Mouse (Mus musculus): ENCODE measurements at regions not wholly inside any gene's neighbourhood (a gene's known extent, or its start where the extent isn't known, plus 50 kb on each side); places are given as distances from the start of the nearest gene placed in this dataset.
A peak's percentile ranks its signal among the peaks of the same experiment; 100 is the strongest.

GRCm38 (mm10) chr9:85127107-85127506, 185.5 kb upstream of the Gm11114 start:
- no peak overlapping the region for H3K4me3 ChIP-seq (ENCODE audit: low read depth, low read length)
- TF ChIP-seq CTCF (IDR thresholded peaks at IDR 0.05) = no peak
- peak; percentile 42; the same call in 1 of the 2 replicates for TF ChIP-seq EP300 (IDR thresholded peaks at IDR 0.05)
- ATAC-seq = peak; percentile 82

GRCm38 (mm10) chr9:85134900-85135299, 177.7 kb upstream of the Gm11114 start:
- no peaks in the 10 kb centered on the region for H3K4me1 ChIP-seq (ENCODE audit: insufficient read depth, low read depth, low read length)
- DNase-seq (ENCODE audit: low spot score) = no peak
- H3K9ac ChIP-seq (replicated peaks; ENCODE audit: low read depth) = no peak overlapping the region
- H3K4me3 ChIP-seq (ENCODE audit: low read depth, low read length) = no peak overlapping the region
- H3K27ac ChIP-seq (ENCODE audit: low read length) = no peak overlapping the region
- no peaks in the 10 kb centered on the region for H3K27me3 ChIP-seq (replicated peaks; ENCODE audit: insufficient read depth, low read length)
- no peaks in the 10 kb centered on the region for H3K36me3 ChIP-seq (ENCODE audit: insufficient read depth, low read length)
- no peak for ATAC-seq
- H3K4me2 ChIP-seq (replicated peaks; ENCODE audit: low read depth, low read length) = no peak overlapping the region
- TF ChIP-seq CTCF (IDR thresholded peaks at IDR 0.05) = no peak
- no peak for TF ChIP-seq EP300 (IDR thresholded peaks at IDR 0.05)
- no peaks in the 10 kb centered on the region for H3K9me3 ChIP-seq (ENCODE audit: low read length)
- 59% methylated on average over 1 of the region's 1 CpGs for WGBS

More at GRCm38 (mm10) chr9:85127107-85127506, 185.5 kb upstream of the Gm11114 start:
- 53% methylated on average over 4 of the region's 4 CpGs for WGBS
- no peaks in the 10 kb centered on the region for H3K36me3 ChIP-seq (ENCODE audit: insufficient read depth, low read length)
- no peak overlapping the region for H3K27ac ChIP-seq (ENCODE audit: low read length)
- DNase-seq (ENCODE audit: low spot score) = peak; percentile 46
- no peak overlapping the region for H3K4me2 ChIP-seq (replicated peaks; ENCODE audit: low read depth, low read length)
- no peaks in the 10 kb centered on the region for H3K9me3 ChIP-seq (ENCODE audit: low read length)
- no peaks in the 10 kb centered on the region for H3K27me3 ChIP-seq (replicated peaks; ENCODE audit: insufficient read depth, low read length)
- no peak overlapping the region for H3K9ac ChIP-seq (replicated peaks; ENCODE audit: low read depth)
- no peaks in the 10 kb centered on the region for H3K4me1 ChIP-seq (ENCODE audit: insufficient read depth, low read depth, low read length)

DNA sequence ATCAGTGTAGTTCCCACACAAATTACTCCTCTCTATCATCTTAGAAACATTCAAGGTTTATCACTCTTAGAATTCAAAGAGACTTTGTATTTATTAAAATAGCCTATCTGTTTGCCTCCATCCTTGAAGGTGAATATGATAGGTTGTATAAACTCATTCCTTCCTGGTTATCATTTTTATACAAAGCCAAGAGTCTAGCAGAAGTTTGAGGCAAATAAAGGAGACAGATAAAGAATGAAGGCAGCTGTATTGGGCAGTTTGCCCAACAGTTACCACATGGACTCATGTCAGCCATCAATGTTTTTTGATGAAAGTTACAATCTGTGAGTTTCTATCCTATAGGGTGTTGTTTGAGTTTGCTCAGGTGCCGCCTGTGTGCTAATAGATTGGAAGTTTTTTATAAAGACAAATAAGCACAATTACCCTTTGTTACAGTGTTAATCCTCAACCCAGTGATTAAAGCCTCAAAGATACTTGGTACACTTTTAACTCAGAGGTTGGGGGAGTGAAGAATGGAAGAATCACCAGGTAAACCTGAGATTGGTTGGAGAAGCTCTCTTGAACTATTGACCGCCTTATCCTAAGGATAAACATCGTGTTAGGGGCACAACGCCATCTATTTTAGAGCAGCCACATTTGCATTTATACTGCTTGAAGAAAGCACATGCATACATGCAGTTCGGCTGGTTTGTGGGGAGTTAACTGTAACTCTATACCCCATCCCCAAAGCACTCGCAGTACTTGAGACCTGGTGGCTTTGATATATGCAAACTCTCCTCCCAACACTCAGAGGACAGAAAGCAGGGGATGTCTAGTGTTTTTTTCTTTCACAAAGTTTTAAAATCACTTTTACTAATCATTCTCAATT, 175.6 kb upstream of the Gm11114 start:
- TF ChIP-seq CTCF (IDR thresholded peaks at IDR 0.05) (no peak), EP300 (IDR thresholded peaks at IDR 0.05) (no peak)
- no peak overlapping the region for H3K27ac ChIP-seq (ENCODE audit: low read length)
- H3K4me3 ChIP-seq (ENCODE audit: low read depth, low read length) = no peak overlapping the region
- DNase-seq (ENCODE audit: low spot score) = no peak
- WGBS = 37% methylated on average over 6 of the region's 6 CpGs
- no peaks in the 10 kb centered on the region for H3K27me3 ChIP-seq (replicated peaks; ENCODE audit: insufficient read depth, low read length)
- no peak overlapping the region for H3K4me2 ChIP-seq (replicated peaks; ENCODE audit: low read depth, low read length)
- H3K36me3 ChIP-seq (ENCODE audit: insufficient read depth, low read length) = no peaks in the 10 kb centered on the region
- no peaks in the 10 kb centered on the region for H3K4me1 ChIP-seq (ENCODE audit: insufficient read depth, low read depth, low read length)
- H3K9me3 ChIP-seq (ENCODE audit: low read length) = no peaks in the 10 kb centered on the region
- ATAC-seq = no peak
- no peak overlapping the region for H3K9ac ChIP-seq (replicated peaks; ENCODE audit: low read depth)

DNA sequence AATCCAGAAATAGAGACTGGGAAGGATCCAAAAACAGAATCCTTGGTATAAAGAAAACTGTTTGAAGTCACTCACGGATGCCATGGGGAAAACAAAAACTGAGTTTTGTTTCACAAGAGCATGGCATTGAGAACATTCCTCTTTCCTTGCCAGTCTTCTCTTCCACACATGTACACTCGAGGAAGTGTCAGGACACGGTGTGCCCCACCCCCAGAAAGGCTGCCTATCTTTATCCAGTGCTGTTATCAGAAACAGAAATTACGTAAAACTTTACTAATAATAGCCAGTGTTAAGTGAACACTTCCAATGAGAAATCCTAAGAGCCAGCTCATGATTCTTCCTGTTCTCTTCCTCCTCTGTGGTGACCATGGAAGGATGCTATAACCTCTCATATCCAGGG, 172.7 kb upstream of the Gm11114 start:
- WGBS = 21% methylated on average over 4 of the region's 4 CpGs
- DNase-seq (ENCODE audit: low spot score) (no peak), ATAC-seq (no peak)
- no peak for TF ChIP-seq CTCF (IDR thresholded peaks at IDR 0.05)
- TF ChIP-seq EP300 (IDR thresholded peaks at IDR 0.05) = no peak
- Histone ChIP-seq H3K27me3 (replicated peaks; ENCODE audit: insufficient read depth, low read length) (no peaks in the 10 kb centered on the region), H3K9ac (replicated peaks; ENCODE audit: low read depth) (no peak overlapping the region), H3K27ac (ENCODE audit: low read length) (no peak overlapping the region), H3K4me3 (ENCODE audit: low read depth, low read length) (no peak overlapping the region), H3K36me3 (ENCODE audit: insufficient read depth, low read length) (no peaks in the 10 kb centered on the region), H3K9me3 (ENCODE audit: low read length) (no peaks in the 10 kb centered on the region), H3K4me1 (ENCODE audit: insufficient read depth, low read depth, low read length) (no peaks in the 10 kb centered on the region), H3K4me2 (replicated peaks; ENCODE audit: low read depth, low read length) (no peak overlapping the region)

DNA sequence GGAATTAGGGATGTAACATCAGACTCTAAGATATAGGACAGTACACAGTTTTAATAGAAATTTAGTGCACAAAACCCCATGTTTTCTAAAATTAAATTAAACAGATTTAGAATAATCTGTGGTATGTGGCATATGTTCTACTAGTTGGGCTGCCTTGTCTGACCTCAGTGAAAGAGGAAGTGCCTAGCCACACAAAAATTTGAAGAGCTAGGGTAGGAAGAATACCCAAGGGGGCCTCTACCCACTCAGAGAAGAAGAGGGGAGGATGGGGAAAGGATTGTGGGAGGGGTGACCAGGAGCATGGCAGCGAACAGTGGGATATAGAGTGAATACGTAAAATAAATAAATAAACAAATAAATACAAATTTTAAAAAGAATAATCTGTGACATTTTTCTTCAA, 168.2 kb upstream of the Gm11114 start:
- H3K9me3 ChIP-seq (ENCODE audit: low read length) = no peaks in the 10 kb centered on the region
- no peak for ATAC-seq

DNA sequence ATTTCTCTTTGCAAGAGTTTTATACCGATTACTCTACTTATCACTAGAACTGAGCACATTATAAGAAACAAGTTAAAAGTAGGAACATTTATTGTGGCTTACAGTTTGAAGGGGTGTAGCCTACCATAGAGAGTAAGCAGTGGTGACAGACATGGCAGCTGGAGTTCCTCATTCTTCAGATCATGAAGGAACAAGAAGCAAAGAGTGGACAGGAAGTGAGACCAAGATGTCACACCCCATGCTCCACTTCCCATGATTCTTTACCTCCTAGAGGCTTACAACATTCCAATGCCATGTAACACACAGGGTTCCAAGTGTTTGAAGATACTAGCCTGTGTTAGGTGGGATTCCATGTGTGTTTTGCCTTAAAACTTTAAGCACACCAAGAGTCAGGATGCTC, 146.9 kb upstream of the Gm11114 start:
- Histone ChIP-seq H3K4me1 (ENCODE audit: insufficient read depth, low read depth, low read length) (no peaks in the 10 kb centered on the region), H3K36me3 (ENCODE audit: insufficient read depth, low read length) (no peaks in the 10 kb centered on the region), H3K27ac (ENCODE audit: low read length) (no peak overlapping the region), H3K9ac (replicated peaks; ENCODE audit: low read depth) (no peak overlapping the region), H3K4me3 (ENCODE audit: low read depth, low read length) (no peak overlapping the region), H3K27me3 (replicated peaks; ENCODE audit: insufficient read depth, low read length) (no peaks in the 10 kb centered on the region), H3K9me3 (ENCODE audit: low read length) (no peaks in the 10 kb centered on the region), H3K4me2 (replicated peaks; ENCODE audit: low read depth, low read length) (no peak overlapping the region)
- ATAC-seq (no peak), DNase-seq (ENCODE audit: low spot score) (no peak)
- WGBS = 65% methylated on average over 1 of the region's 1 CpGs
- no peak for TF ChIP-seq EP300 (IDR thresholded peaks at IDR 0.05)
- no peak for TF ChIP-seq CTCF (IDR thresholded peaks at IDR 0.05)

More for the DNA sequence above, 168.2 kb upstream of the Gm11114 start:
- H3K4me1 ChIP-seq (ENCODE audit: insufficient read depth, low read depth, low read length) = no peaks in the 10 kb centered on the region
- no peak overlapping the region for H3K4me3 ChIP-seq (ENCODE audit: low read depth, low read length)
- WGBS = 77% methylated on average over 2 of the region's 2 CpGs
- no peaks in the 10 kb centered on the region for H3K27me3 ChIP-seq (replicated peaks; ENCODE audit: insufficient read depth, low read length)
- H3K27ac ChIP-seq (ENCODE audit: low read length) = no peak overlapping the region
- TF ChIP-seq CTCF (IDR thresholded peaks at IDR 0.05) (no peak), EP300 (IDR thresholded peaks at IDR 0.05) (no peak)
- H3K9ac ChIP-seq (replicated peaks; ENCODE audit: low read depth) = no peak overlapping the region
- H3K4me2 ChIP-seq (replicated peaks; ENCODE audit: low read depth, low read length) = no peak overlapping the region
- H3K36me3 ChIP-seq (ENCODE audit: insufficient read depth, low read length) = no peaks in the 10 kb centered on the region
- no peak for DNase-seq (ENCODE audit: low spot score)

Measured in lung, postnatal 0 days (tissue).